Mouse (Mus musculus): ENCODE data around the gene Gm136.
A peak's percentile ranks its signal among the peaks of the same experiment; 100 is the strongest.

- TF ChIP-seq FLI1 (IDR thresholded peaks at IDR 0.05; ENCODE audit: low read length) = peak; percentile 33; the same call in 1 of the 2 replicates
- no peak for TF ChIP-seq GATA1 (IDR thresholded peaks at IDR 0.05; ENCODE audit: borderline replicate concordance, low read length)
These were observed 21.8 kb upstream of the Gm136 start, which contains the start of gene Smim8 for GRCm38 (mm10) chr4:34777677-34778527.

Measured in megakaryocyte, embryonic 14.5 days (primary cell).